Mouse (Mus musculus) liver, embryonic 13.5 days (tissue): ENCODE measurements around the gene Stx1a. TPM values are rescaled to one million over a fixed set of nuclear protein-coding genes. Genes with fewer than 3 reads are reported as not detected.

Experiments
- ATAC-seq: fragments of 200-750 bp; cut with Nextera tagmentation; 2 replicates; pipeline ENCODE4 v1.8.0; 2017; ENCODE audit warnings: low read depth, mild to moderate bottlenecking, moderate number of reproducible peaks, moderate library complexity
- DNase-seq: peaks from one replicate; pipeline ENCODE4 v3.0.0; 2022
- H3K27ac ChIP-seq: fragments of 300-500 bp; sonication (generic); 2 replicates; pipeline ENCODE4 v1.5.1; 2015; ENCODE audit warnings: moderate library complexity, mild to moderate bottlenecking, inconsistent platforms
- H3K27me3 ChIP-seq: fragments of 300-500 bp; sonication (generic); 2 replicates; pipeline ENCODE4 v1.6.1; 2015; ENCODE audit warnings: mild to moderate bottlenecking, inconsistent platforms
- H3K36me3 ChIP-seq: fragments of 300-500 bp; sonication (generic); 2 replicates; pipeline ENCODE4 v1.6.1; 2015; ENCODE audit warnings: mild to moderate bottlenecking, inconsistent platforms
- H3K4me1 ChIP-seq: fragments of 300-500 bp; sonication (generic); replicated peaks from 2 replicates; pipeline ENCODE4 v1.6.1; 2015; ENCODE audit warnings: inconsistent platforms
- H3K4me2 ChIP-seq: fragments of 300-500 bp; sonication (generic); 2 replicates; pipeline ENCODE4 v1.6.1; 2015; ENCODE audit warnings: inconsistent platforms, mild to moderate bottlenecking, moderate library complexity
- H3K4me3 ChIP-seq: fragments of 300-500 bp; sonication (generic); replicated peaks from 2 replicates; pipeline ENCODE4 v1.5.1; 2015; ENCODE audit warnings: mild to moderate bottlenecking, inconsistent platforms
- H3K9ac ChIP-seq: fragments of 300-500 bp; sonication (generic); 2 replicates; pipeline ENCODE4 v1.6.1; 2015; ENCODE audit warnings: mild to moderate bottlenecking, inconsistent platforms
- H3K9me3 ChIP-seq: fragments of 300-500 bp; sonication (generic); replicated peaks from 2 replicates; pipeline ENCODE4 v1.6.1; 2016; ENCODE audit warnings: inconsistent platforms
- WGBS: fragments of 180-500 bp; shearing (Covaris S2); methylation state at CpG from one replicate; pipeline ENCODE4 v1.1.7; 2015; ENCODE audit not compliant: insufficient replicate concordance; 5-methylcytosine and 5-hydroxymethylcytosine counted together
- polyA plus RNA-seq: library from polyadenylated mRNA; unstranded; fragments of >200 nt; fragmentation: Nextera tagmentation; extraction: Ambion mirVana; gene quantifications from 2 replicates; pipeline ENCODE4 v1.2.1, GENCODE M21; 2015

Gene Stx1a
- polyA plus RNA-seq, 1 experiment from 2014 or later, result 1.5 TPM

DNA sequence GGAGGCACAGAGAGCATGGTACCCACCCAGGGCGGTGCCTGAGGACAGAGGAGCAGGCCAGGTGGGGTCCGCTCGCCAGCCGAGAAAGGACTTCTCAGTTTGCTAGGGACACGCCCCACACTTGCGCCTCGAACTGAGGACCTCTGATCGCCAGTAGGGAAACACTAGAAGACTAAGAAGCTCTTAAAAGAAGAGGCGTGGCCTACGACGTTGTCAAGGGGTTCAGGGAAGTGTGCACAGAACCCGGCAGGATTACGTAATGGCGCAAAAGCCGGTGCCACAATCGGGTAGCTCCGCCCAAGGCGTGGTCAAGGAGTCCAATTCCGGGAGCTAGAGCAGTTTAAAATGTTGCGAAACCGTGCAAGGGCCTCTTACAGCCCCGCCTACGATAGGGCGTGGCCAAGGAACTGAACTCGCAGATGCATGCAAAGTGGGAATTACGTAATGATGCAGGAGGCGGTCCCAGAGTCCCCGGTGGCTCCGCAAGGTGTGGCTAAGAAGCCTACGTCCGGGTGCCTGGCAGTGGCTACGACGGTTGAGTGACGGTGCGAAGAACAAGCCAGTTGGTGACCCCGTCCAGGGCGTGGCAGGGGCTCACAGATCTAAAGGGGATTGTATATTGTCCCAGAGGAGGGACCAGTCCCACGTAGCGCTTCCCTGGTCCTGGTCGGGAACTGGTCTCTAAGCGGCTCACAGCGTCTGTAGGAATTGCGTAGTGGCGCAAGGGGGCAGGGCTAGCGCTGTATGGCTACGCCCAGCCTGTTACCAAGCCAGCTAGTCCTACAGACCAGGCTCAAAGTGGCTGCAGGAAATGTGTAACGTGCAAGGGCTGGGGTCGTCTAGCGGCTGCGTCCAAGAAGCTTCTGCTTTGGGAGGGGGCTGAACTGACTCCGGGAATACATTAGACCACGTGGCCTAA is 14.4 kb upstream of the Stx1a start, which contains the start of gene Abhd11:
Abhd11 (plus strand) TSS at position 482 of the 919 bp plus-strand sequence.
- H3K36me3 ChIP-seq, result peaks cover 9% of the 10 kb centered on the region; the same call in 1 of the 2 replicates
- peak within 1 kb of the TSS; percentile 95 for H3K4me2 ChIP-seq
- peak; percentile 85 for ATAC-seq
- peak within 1 kb of the TSS; percentile 84 for H3K9ac ChIP-seq
- no peaks in the 10 kb centered on the region for H3K27me3 ChIP-seq
- peak within 1 kb of the TSS; percentile 69 for H3K4me3 ChIP-seq
- peak within 1 kb of the TSS; percentile 92 for H3K27ac ChIP-seq
- peak; percentile 100 for DNase-seq
- H3K4me1 ChIP-seq, result peaks cover 48% of the 10 kb centered on the region
- H3K9me3 ChIP-seq, result no peaks in the 10 kb centered on the region
- WGBS, result under 1% methylated on average over 52 of the region's 52 CpGs

DNA sequence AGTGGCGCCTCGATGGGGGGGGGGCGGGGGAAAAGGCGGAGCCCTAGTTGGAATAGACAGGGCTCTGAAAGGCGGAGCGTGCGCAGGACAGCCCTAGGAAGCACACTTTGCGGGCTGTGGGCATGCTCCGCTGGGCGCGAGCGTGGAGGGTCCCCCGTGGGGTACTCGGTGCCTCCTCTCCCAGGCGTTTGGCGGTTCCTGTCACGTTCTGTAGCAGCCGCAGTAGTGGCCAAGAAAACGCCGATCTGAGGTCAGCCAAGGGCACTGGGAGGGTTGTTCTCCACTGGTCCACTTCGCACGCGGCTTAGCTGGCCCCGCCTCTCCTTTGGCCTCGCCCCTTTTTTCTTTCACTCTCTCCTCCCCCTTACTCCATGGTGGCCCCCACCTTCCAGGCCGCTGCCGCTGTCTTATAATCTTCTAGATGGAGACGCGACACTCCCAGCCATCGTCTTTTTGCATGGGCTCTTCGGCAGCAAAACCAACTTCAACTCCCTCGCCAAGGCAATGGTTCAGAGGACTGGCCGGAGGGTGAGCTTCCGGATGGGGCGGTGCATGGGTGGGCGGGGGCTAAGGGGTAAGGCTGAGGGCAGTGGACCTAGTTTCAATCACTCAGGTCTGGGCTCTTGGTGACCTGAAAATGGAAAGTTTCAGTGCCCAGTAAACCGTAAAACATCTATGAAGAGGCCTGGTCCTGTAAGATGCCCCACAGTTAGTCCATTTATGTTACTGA is 13.5 kb upstream of the Stx1a start:
- H3K27ac ChIP-seq, result peak overlapping the region; percentile 92
- H3K4me3 ChIP-seq, result peak overlapping the region; percentile 69
- peak; percentile 85 for DNase-seq
- H3K27me3 ChIP-seq, result no peaks in the 10 kb centered on the region
- H3K9ac ChIP-seq, result peak overlapping the region; percentile 73
- H3K36me3 ChIP-seq, result peaks cover 9% of the 10 kb centered on the region; the same call in 1 of the 2 replicates
- under 1% methylated on average over 37 of the region's 37 CpGs for WGBS
- H3K9me3 ChIP-seq, result no peaks in the 10 kb centered on the region
- ATAC-seq, result peak; percentile 65
- peaks cover 48% of the 10 kb centered on the region for H3K4me1 ChIP-seq
- H3K4me2 ChIP-seq, result peak overlapping the region; percentile 95

DNA sequence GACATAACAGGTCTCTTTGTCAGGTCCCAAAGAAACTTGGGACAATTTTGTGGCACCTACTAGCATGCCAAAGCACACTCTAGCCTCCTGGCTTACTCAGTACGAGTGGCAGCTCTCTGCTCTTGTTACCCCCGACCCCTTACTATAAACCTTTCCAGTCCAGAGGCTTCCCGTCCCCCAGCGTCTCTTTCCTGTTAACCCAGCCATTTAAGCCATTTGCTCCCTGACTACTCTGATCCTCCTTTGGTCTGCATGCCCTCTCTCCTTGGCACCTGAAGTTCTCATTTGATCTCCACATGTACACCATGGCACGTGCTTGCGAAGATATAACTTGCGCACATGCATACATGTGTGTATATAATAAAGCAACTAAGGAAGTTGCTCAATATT is 13.0 kb upstream of the Stx1a start:
- no peak for ATAC-seq

DNA sequence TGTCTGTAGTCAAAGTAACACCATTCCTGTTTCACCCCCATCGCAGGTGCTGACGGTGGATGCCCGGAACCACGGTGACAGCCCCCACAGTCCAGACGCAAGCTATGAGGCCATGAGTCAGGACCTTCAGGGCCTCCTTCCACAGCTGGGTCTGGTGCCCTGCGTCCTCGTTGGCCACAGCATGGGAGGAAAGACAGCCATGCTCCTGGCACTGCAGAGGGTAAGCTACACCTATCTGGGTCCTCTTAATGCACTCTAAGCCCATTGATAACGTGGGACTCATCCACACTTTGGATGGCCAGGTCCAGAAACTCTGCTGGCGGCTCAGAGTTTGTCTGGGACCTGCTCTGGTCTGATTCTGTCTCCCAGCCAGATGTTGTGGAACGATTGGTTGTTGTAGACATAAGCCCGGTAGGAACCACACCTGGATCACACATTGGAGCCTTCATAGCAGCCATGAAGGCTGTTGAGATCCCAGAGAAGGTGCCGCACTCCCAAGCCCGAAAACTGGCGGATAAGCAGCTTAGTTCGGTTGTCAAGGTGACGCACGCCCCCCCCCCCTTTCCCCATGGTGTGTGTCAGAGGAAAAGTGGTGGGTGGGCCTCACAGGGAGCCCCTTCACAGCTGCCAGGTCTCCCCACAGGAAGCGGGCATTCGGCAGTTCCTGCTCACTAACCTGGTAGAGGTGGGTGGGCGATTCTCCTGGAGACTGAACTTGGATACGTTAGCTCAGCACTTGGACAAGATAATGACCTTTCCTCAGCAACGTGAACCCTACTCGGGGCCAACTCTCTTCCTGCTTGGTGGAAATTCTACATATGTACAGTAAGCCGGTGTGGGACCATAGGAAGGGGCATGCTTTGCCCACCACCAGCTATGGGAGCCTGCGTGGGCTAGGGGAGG is 12.2 kb upstream of the Stx1a start:
- H3K4me1 ChIP-seq, result peaks cover 54% of the 10 kb centered on the region
- no peak for DNase-seq
- H3K36me3 ChIP-seq, result peaks cover 9% of the 10 kb centered on the region; the same call in 1 of the 2 replicates
- peak overlapping the region; percentile 12; the same call in 1 of the 2 replicates for H3K9ac ChIP-seq
- H3K4me2 ChIP-seq, result peak overlapping the region; percentile 95
- H3K27me3 ChIP-seq, result no peaks in the 10 kb centered on the region
- no peaks in the 10 kb centered on the region for H3K9me3 ChIP-seq
- no peak for ATAC-seq
- 82% methylated on average over 25 of the region's 25 CpGs for WGBS
- H3K27ac ChIP-seq, result no peak overlapping the region
- H3K4me3 ChIP-seq, result peak overlapping the region; percentile 69; the same call in 1 of the 2 replicates

More for the DNA sequence above, 13.0 kb upstream of the Stx1a start:
- H3K4me2 ChIP-seq, result peak overlapping the region; percentile 95
- no peaks in the 10 kb centered on the region for H3K27me3 ChIP-seq
- H3K27ac ChIP-seq, result peak overlapping the region; percentile 92
- H3K9me3 ChIP-seq, result no peaks in the 10 kb centered on the region
- no peak for DNase-seq
- peaks cover 9% of the 10 kb centered on the region; the same call in 1 of the 2 replicates for H3K36me3 ChIP-seq
- H3K9ac ChIP-seq, result peak overlapping the region; percentile 73
- WGBS, result 44% methylated on average over 7 of the region's 7 CpGs
- H3K4me1 ChIP-seq, result peaks cover 50% of the 10 kb centered on the region
- peak overlapping the region; percentile 69 for H3K4me3 ChIP-seq

DNA sequence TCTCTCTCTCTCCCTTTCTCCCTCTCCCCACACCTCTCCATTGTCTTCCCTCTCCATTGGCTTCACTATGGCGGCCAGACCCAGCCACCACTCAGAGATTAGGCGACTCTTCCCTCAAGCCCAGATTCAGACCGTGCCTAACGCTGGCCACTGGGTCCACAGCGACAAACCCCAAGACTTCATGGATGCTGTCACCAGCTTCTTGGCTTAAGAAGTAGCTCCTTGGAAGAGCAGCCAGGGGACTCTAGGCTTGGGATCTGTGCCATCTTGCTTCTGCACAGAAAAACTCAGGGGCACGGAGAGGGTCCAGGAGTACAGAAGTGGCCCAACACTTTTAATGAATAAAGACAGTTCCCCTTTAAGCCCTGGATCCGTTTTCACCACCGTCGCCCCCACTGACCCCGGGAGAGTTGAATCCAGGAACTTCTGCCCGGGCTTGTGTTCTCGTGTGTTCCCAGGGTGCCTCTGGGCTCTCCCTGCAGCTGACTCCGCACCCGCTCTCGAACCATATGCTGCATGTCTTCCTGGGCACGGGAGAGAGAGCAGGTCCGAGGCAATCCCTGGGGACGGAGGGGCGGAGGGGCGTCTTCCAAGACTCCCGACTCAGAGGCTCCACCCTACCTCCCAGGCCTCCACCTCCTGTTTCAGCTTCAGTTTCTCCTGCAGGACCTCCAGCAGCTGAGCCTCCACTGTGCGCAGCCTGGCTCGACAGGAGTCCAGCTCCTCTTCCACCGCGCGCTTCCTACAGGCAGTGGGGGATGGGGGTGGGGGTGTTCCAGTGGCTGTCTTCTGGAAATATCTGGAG is 11.3 kb upstream of the Stx1a start:
- Histone ChIP-seq H3K27me3 (no peaks in the 10 kb centered on the region), H3K36me3 (peaks cover 9% of the 10 kb centered on the region; the same call in 1 of the 2 replicates), H3K4me3 (0 out of 2 replicates have a peak overlapping the region, but pooled peaks have one; percentile 6), H3K27ac (no peak overlapping the region; the same call in 1 of the 2 replicates), H3K9me3 (no peaks in the 10 kb centered on the region), H3K9ac (peak overlapping the region; percentile 41; the same call in 1 of the 2 replicates), H3K4me2 (peak overlapping the region; percentile 28), H3K4me1 (peaks cover 57% of the 10 kb centered on the region)
- 57% methylated on average over 26 of the region's 26 CpGs for WGBS
- DNase-seq, result no peak
- no peak for ATAC-seq

DNA sequence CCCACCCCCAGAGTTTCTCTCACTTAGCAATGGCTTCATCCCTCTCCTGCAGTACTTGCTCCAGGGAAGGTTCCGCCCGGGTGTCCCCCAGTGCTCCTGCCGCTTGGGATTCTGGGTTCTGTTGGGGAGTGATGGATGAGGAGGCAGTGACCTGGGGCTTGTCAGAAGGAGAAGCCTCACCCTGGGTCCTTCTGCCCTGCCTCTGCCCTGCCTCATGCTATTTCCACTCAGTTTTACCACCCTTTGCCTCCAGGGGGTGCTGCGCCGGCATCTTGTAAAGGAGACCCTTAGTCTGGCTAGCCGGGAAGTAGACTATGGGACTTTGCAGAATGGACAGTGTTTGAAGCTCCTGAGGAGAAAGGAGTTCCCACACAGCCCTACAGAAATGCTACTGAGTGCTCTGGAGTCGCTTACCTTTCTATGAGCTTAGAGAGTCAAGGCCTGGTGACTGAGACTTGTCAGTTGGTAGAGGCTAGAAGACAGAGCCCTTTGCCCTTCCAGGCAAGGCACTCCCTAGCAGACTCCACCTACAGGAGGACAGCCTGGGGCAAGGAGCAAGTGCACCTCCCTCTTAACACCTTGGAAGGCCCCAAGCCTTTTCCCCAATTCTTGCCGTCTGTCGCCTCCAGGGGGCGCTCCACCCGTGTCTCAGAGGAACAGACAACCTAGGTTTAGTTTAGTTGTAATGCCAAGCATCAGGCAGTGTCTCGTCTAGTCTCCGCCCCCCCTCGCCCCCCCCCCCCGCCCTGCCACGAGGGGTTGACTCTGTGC is 10.4 kb upstream of the Stx1a start:
- H3K27ac ChIP-seq, result no peak overlapping the region
- no peak for ATAC-seq
- H3K4me3 ChIP-seq, result 0 out of 2 replicates have a peak overlapping the region, but pooled peaks have one; percentile 6
- peaks cover 55% of the 10 kb centered on the region for H3K4me1 ChIP-seq
- no peak overlapping the region; the same call in 1 of the 2 replicates for H3K9ac ChIP-seq
- no peaks in the 10 kb centered on the region for H3K27me3 ChIP-seq
- peaks cover 9% of the 10 kb centered on the region; the same call in 1 of the 2 replicates for H3K36me3 ChIP-seq
- peak overlapping the region; percentile 28 for H3K4me2 ChIP-seq
- DNase-seq, result peak; percentile 73
- H3K9me3 ChIP-seq, result no peaks in the 10 kb centered on the region
- WGBS, result 15% methylated on average over 16 of the region's 16 CpGs

DNA sequence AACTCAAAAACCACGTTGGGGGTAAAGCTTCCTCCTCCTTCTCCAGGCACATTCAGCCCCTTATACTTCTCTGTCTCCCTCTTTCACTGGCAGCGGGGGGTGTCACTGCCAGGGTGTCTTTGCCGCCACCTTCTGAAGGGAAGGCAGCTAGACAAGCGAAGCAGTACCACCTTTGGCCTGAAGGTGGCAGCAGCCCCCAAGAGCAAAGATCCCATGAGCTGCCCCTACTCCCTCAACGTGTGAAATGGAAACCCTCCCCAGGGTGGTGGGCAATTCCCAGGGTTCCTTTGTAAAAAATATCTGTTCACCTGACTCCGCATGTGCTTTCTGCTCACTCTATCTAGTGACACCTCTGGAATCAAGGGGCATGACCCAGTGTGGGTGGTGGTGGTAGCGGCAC is 7.8 kb upstream of the Stx1a start:
- peak; percentile 67 for DNase-seq
- H3K9me3 ChIP-seq, result no peaks in the 10 kb centered on the region
- H3K27ac ChIP-seq, result no peak overlapping the region
- no peak overlapping the region for H3K4me2 ChIP-seq
- 11% methylated on average over 7 of the region's 7 CpGs for WGBS
- H3K4me3 ChIP-seq, result no peak overlapping the region
- peaks cover 35% of the 10 kb centered on the region for H3K4me1 ChIP-seq
- H3K36me3 ChIP-seq, result peaks cover 9% of the 10 kb centered on the region; the same call in 1 of the 2 replicates
- no peaks in the 10 kb centered on the region for H3K27me3 ChIP-seq
- 0 out of 2 replicates have a peak, but pooled peaks have one; percentile 10 for ATAC-seq
- no peak overlapping the region for H3K9ac ChIP-seq

DNA sequence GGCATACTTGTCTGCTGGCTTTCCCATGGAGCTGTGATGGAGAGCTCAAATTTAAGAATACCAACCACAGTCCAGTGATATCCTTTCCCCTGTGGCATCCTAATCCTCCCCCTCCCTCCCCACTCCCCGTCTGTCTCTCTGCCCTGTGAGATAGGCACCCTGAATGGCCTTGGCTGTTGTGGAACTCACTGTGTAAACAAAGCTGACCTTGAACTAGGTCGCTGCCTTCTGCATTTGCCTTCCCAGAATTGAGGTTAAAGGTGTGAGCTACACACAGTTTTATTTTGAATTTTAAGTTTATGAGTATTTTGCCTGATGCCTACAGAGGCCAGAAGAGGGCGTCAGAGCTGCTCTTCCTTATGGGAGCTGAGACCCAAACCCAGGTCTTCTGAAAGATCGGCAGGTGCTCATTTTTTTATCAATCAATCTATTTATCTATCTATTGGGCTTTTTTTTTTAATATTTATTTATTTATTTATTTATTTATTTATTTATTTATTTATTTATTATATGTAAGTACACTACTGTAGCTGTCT is 7.0 kb upstream of the Stx1a start:
- Histone ChIP-seq H3K4me1 (peaks cover 27% of the 10 kb centered on the region), H3K4me2 (no peak overlapping the region), H3K4me3 (no peak overlapping the region), H3K9ac (no peak overlapping the region), H3K36me3 (peaks cover 3% of the 10 kb centered on the region; the same call in 1 of the 2 replicates), H3K27ac (no peak overlapping the region), H3K27me3 (no peaks in the 10 kb centered on the region), H3K9me3 (no peaks in the 10 kb centered on the region)
- no peak for DNase-seq
- WGBS, result 37% methylated on average over 4 of the region's 4 CpGs
- ATAC-seq, result no peak

DNA sequence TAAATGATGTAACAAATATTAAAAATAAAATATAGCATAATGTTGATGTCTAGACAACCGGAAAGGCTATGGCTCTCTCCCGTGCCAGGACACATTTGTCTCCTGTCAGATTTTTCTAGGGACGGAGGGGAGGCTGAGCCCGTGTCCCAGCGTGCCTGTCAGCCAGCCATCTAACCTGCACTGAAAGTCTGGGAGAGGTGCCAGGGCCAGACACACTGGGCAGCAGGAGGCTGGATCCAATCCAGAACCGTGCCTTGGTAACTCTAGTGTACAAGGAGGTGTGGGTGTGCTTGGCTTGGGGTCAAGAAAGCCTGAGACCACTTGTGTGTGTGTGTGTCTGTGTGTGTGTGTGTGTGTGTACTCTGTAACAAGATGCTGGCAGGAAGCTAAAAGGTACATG is 1.5 kb upstream of the Stx1a start:
- peaks cover 34% of the 10 kb centered on the region for H3K4me1 ChIP-seq
- H3K4me3 ChIP-seq, result no peak overlapping the region
- ATAC-seq, result no peak
- no peak overlapping the region for H3K9ac ChIP-seq
- no peak overlapping the region for H3K27ac ChIP-seq
- H3K27me3 ChIP-seq, result peaks cover 29% of the 10 kb centered on the region
- no peak overlapping the region for H3K4me2 ChIP-seq
- H3K9me3 ChIP-seq, result no peaks in the 10 kb centered on the region
- H3K36me3 ChIP-seq, result no peaks in the 10 kb centered on the region
- DNase-seq, result no peak
- 65% methylated on average over 6 of the region's 6 CpGs for WGBS
